Mouse (Mus musculus) ES-E14 (cell line): ENCODE results near the gene Sema6d. TPM values are rescaled to one million over a fixed set of nuclear protein-coding genes. Genes with fewer than 3 reads are reported as not detected.

ENCODE experiments used
- DNase-seq: peaks from one replicate; pipeline ENCODE4 v3.0.0-alpha.2; 2013; ENCODE audit warnings: low read depth, low spot score
- H3K27ac ChIP-seq: 2 replicates; pipeline ENCODE4 v1.5.1; 2012; ENCODE audit warnings: low read depth, mild to moderate bottlenecking, low read length, moderate library complexity, mixed read lengths; ENCODE audit not compliant: poor library complexity, insufficient read depth, severe bottlenecking
- H3K36me3 ChIP-seq: 2 replicates; pipeline ENCODE4 v1.6.1; 2012; ENCODE audit warnings: mild to moderate bottlenecking, low read length, moderate library complexity, mixed read lengths; ENCODE audit not compliant: control insufficient read depth, poor library complexity, insufficient read depth, severe bottlenecking
- H3K4me1 ChIP-seq, 2 experiments: fragments of 150-350 bp in 1 of 2; sonication (generic) in 1 of 2; 2 replicates each; pipeline ENCODE4 v1.6.1; 2012; ENCODE audit warnings: low read length in 2 of 2, mild to moderate bottlenecking in 1 of 2, mixed read lengths in 1 of 2; ENCODE audit not compliant: control insufficient read depth in 2 of 2, insufficient read depth in 2 of 2, poor library complexity in 1 of 2
- H3K4me3 ChIP-seq, 2 experiments: fragments of 150-350 bp in 1 of 2; sonication (generic) in 1 of 2; 2 replicates each; pipeline ENCODE4 v1.5.1; 2012; ENCODE audit warnings: low read length in 2 of 2, low read depth in 1 of 2, mild to moderate bottlenecking in 1 of 2, mixed read lengths in 1 of 2; ENCODE audit not compliant: insufficient read depth in 1 of 2, poor library complexity in 1 of 2, severe bottlenecking in 1 of 2
- H3K9ac ChIP-seq: 2 replicates; pipeline ENCODE4 v1.6.1; 2012; ENCODE audit warnings: low read depth, mild to moderate bottlenecking, low read length, mixed read lengths; ENCODE audit not compliant: poor library complexity, insufficient read depth, severe bottlenecking
- H3K9me3 ChIP-seq: fragments of 150-350 bp; sonication (generic); 2 replicates; pipeline ENCODE4 v1.6.1; 2012; ENCODE audit warnings: low read depth, mild to moderate bottlenecking, low read length; ENCODE audit not compliant: control insufficient read depth, insufficient read depth
- CHD2 ChIP-seq: IDR thresholded peaks from 2 replicates; pipeline ENCODE4 v1.6.1; 2014; ENCODE audit warnings: mild to moderate bottlenecking, low read depth, low read length, inconsistent platforms
- HCFC1 ChIP-seq: IDR thresholded peaks from 2 replicates; pipeline ENCODE4 v1.6.1; 2012; ENCODE audit warnings: low read length, inconsistent platforms, borderline replicate concordance; ENCODE audit not compliant: insufficient read depth
- MAFK ChIP-seq: IDR thresholded peaks from 2 replicates; pipeline ENCODE4 v1.6.1; 2014; ENCODE audit warnings: mild to moderate bottlenecking, low read depth, low read length, inconsistent platforms; ENCODE audit not compliant: insufficient read depth
- ZC3H11A ChIP-seq: IDR thresholded peaks from 2 replicates; pipeline ENCODE4 v1.6.1; 2012; ENCODE audit warnings: low read depth, mild to moderate bottlenecking, inconsistent platforms, low read length, borderline replicate concordance
- ZNF384 ChIP-seq: IDR thresholded peaks from 2 replicates; pipeline ENCODE4 v1.6.1; 2012; ENCODE audit warnings: low read depth, low read length, inconsistent platforms
- in situ Hi-C, 2 experiments: fragments of 600-800 bp; cut with MboI; formaldehyde crosslinking; loops; one replicate each; pipeline ENCODE4 v1.15.1; 2025; ENCODE audit warnings: low sequenced_read_pairs in 2 of 2, inconsistent platforms in 1 of 2; ENCODE audit not compliant: unreplicated experiment in 2 of 2
- total RNA-seq: library from RNA; depleted of rRNA; stranded (reverse); fragments of 300-350 nt; gene quantifications from 2 replicates; pipeline ENCODE4 v1.2.3, GENCODE M21; 2012

Sema6d gene
- total RNA-seq, 1 experiment = 0.54 TPM

DNA sequence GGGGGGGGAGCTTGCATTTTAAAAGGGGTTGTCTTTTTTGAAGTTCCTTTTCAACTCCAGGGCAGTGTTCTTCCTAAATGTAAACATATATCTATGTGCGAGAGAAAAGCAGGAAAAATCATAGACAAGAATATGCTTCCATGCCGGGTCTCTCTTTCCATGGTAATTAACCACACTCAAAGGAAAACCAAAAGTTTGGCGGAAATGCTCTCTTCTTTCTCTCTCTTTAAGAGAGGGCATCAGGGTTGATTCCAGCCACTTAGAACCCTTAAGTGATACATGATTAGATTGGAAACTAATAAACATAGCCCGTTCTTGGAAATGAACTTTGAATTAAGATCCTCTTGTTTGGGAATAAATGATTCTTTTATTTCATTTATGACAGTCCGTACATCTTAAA, 519.2 kb downstream of the Sema6d start:
- H3K9me3 ChIP-seq = no peaks in the 10 kb centered on the region
- no peak overlapping the region for H3K9ac ChIP-seq
- DNase-seq = no peak
- H3K27ac ChIP-seq = no peak overlapping the region
- H3K4me1 ChIP-seq = no peaks in the 10 kb centered on the region
- H3K36me3 ChIP-seq = no peaks in the 10 kb centered on the region
- no peak for TF ChIP-seq ZC3H11A
- no peak for TF ChIP-seq HCFC1
- no peak for TF ChIP-seq CHD2
- no peak for TF ChIP-seq MAFK
- TF ChIP-seq ZNF384 = no peak
- in situ Hi-C loops = no loop called here
- H3K4me3 ChIP-seq = no peak overlapping the region

DNA sequence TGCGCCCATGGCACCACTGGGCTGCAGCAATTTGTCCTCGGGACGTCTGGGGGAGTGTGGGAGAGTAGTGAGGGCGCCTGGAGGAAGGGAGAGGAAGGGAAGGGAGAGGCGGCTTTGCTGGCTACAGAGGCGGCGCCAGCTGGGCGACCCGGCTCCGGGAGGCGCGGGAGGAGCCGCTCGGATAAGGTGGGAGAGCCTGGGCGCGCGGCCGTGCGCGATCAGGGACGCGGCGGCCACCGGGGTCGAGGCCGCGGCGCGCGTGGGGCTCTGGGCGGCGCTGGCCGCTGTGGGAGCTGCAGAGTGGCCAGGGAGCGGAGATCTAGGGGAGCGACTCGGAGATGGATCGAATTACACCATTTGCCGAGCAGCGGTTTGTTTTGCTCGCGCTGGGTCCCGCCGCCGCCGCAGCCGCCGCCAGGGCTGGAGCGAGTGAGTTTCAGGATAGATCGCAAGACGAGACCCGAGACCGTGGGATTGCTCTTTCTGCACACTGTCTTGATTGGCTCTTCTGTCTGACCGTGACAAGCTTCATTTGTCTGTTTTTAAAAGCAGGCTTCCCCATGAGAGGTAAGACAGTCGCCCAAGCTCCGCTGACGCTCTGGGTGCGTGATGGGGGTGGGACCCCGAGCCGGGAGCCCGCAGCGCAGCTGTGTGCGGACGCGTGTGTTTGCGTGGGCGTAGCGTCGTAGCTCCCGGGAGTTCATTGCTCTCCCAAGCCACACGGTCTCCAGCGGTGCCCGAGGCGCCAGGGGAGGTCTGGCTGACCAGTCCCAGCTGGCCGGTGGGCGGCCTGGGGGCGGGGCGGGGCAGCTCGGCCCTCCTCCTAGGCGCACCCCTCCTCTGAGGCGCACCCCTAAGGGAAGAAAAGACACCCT, 520.2 kb downstream of the Sema6d start:
- in situ Hi-C loops = no loop called here
- H3K4me3 ChIP-seq = peak overlapping the region; percentile 79 to 84
- H3K4me1 ChIP-seq = no peaks in the 10 kb centered on the region
- H3K9me3 ChIP-seq = no peaks in the 10 kb centered on the region
- H3K36me3 ChIP-seq = no peaks in the 10 kb centered on the region
- peak; percentile 40 for DNase-seq
- TF ChIP-seq HCFC1 (peak; percentile 47; the same call in 1 of the 2 replicates), CHD2 (no peak), MAFK (no peak)
- H3K27ac ChIP-seq = no peak overlapping the region
- H3K9ac ChIP-seq = peak overlapping the region; percentile 70

DNA sequence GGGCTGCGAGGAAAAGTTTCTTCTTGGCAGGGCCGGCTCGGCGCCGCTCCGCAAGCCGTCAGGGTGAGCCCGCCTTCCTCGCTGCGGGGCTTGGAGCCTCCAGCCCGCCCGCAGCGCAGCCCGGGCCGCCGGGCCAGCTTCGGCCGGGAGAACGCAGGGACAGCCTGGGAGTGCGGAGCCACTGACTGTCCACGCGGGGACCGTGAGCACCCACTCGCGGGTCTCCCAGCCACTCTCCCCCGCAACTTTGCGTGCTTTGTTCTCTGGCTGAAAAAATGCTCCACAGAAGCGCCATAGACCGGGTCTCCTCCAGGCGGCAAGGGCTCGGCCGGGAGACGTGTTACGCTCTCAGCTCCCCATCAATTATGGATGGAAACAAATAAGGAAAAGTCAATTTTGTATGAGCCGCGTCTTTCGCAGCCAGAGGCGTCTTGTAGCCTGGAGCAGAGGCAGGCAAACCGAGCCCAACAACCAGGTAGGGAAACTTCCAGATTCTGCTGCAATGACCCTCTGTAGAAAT, 520.9 kb downstream of the Sema6d start:
- Histone ChIP-seq H3K9ac (0 out of 2 replicates have a peak overlapping the region, but pooled peaks have one; percentile 21), H3K9me3 (no peaks in the 10 kb centered on the region), H3K27ac (no peak overlapping the region), H3K4me3 (peak overlapping the region; percentile 79 to 84), H3K36me3 (no peaks in the 10 kb centered on the region), H3K4me1 (no peaks in the 10 kb centered on the region)
- in situ Hi-C loops = no loop called here
- DNase-seq = peak; percentile 6
- TF ChIP-seq CHD2 (no peak), ZC3H11A (no peak), HCFC1 (no peak), MAFK (no peak), ZNF384 (no peak)

DNA sequence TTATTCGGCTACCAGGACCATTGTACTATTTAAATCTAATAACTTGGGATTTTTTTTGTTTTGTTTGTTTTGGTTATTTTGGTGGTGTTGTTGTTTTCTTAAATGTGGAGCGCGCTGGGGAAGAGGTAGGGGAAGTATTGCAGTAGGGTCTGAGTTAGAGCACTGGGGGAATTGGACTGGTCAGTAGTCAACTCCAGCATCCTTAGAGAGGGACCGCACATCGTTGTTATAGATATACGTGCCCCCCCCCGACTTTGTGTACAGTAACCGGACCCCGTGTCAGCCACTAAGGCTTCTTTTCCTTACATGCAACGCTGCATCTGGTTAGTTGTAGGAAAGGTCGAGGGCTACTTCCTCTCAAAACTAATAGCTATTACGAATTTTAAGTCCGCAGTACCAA, 521.5 kb downstream of the Sema6d start:
- Histone ChIP-seq H3K4me3 (peak overlapping the region in 1 of 2 experiments; percentile 84; a peak in 1 of 4 replicates), H3K9me3 (no peaks in the 10 kb centered on the region), H3K4me1 (no peaks in the 10 kb centered on the region), H3K9ac (no peak overlapping the region), H3K27ac (no peak overlapping the region), H3K36me3 (no peaks in the 10 kb centered on the region)
- no peak for DNase-seq
- in situ Hi-C loops = no loop called here
- no peak for TF ChIP-seq ZC3H11A
- TF ChIP-seq CHD2 = no peak
- no peak for TF ChIP-seq HCFC1
- TF ChIP-seq ZNF384 = no peak
- TF ChIP-seq MAFK = no peak
